Mouse (Mus musculus) ES-Bruce4 (cell line): Measurements from ENCODE around the gene Rab23. TPM values are rescaled to one million over a fixed set of nuclear protein-coding genes. Genes with fewer than 3 reads are reported as not detected.

Source experiments
- H3K27ac ChIP-seq: 2 replicates; pipeline ENCODE4 v1.5.1; 2012; ENCODE audit warnings: low read length, inconsistent platforms; ENCODE audit not compliant: insufficient read depth
- H3K27me3 ChIP-seq: 2 replicates; pipeline ENCODE4 v1.6.1; 2012; ENCODE audit warnings: mild to moderate bottlenecking, low read length, inconsistent platforms; ENCODE audit not compliant: control insufficient read depth, poor library complexity, insufficient read depth, severe bottlenecking
- H3K36me3 ChIP-seq: 2 replicates; pipeline ENCODE4 v1.6.1; 2012; ENCODE audit warnings: inconsistent platforms, mild to moderate bottlenecking, low read length, moderate library complexity; ENCODE audit not compliant: control insufficient read depth, poor library complexity, insufficient read depth, severe bottlenecking
- H3K4me1 ChIP-seq: one replicate; pipeline ENCODE4 v1.8.1; 2011; ENCODE audit warnings: low read length; ENCODE audit not compliant: control insufficient read depth, insufficient read depth
- H3K4me3 ChIP-seq: 2 replicates; pipeline ENCODE4 v1.5.1; 2011; ENCODE audit warnings: low read depth, mild to moderate bottlenecking, low read length
- H3K9ac ChIP-seq: 2 replicates; pipeline ENCODE4 v1.6.1; 2012; ENCODE audit warnings: low read depth, mild to moderate bottlenecking, inconsistent platforms; ENCODE audit not compliant: poor library complexity, severe bottlenecking
- H3K9me3 ChIP-seq: replicated peaks from 2 replicates; pipeline ENCODE4 v1.6.1; 2012; ENCODE audit warnings: mild to moderate bottlenecking, low read length, inconsistent platforms; ENCODE audit not compliant: control insufficient read depth, poor library complexity, insufficient read depth, severe bottlenecking
- CTCF ChIP-seq: IDR thresholded peaks from one replicate; pipeline ENCODE4 v1.8.1; 2011; ENCODE audit warnings: low read depth, low read length
- EP300 ChIP-seq: IDR thresholded peaks from 2 replicates; pipeline ENCODE4 v1.6.1; 2011; ENCODE audit warnings: low read depth, low read length; ENCODE audit not compliant: insufficient read depth
- POLR2A ChIP-seq: IDR thresholded peaks from one replicate; pipeline ENCODE4 v1.8.1; 2011; ENCODE audit warnings: low read length; ENCODE audit not compliant: insufficient read depth
- polyA plus RNA-seq: library from polyadenylated mRNA; stranded (reverse); fragments of >200 nt; gene quantifications from 2 replicates; pipeline ENCODE4 v1.2.4, GENCODE M21; 2011; ENCODE audit warnings: low read depth; ENCODE audit not compliant: missing spikeins, insufficient read depth, insufficient read length

Rab23 gene
- polyA plus RNA-seq, 1 experiment, result 43.6 TPM

- Histone ChIP-seq H3K4me3 (no peak overlapping the region), H3K27ac (no peak overlapping the region), H3K9me3 (peaks cover under 1% of the 10 kb centered on the region; the same call in 1 of the 2 replicates), H3K9ac (no peak overlapping the region), H3K36me3 (no peaks in the 10 kb centered on the region), H3K27me3 (no peaks in the 10 kb centered on the region), H3K4me1 (no peaks in the 10 kb centered on the region)
- TF ChIP-seq POLR2A (no peak), EP300 (no peak), CTCF (no peak)
These were observed 39.3 kb upstream of the Rab23 start for GRCm38 (mm10) chr1:33680435-33680834.

DNA sequence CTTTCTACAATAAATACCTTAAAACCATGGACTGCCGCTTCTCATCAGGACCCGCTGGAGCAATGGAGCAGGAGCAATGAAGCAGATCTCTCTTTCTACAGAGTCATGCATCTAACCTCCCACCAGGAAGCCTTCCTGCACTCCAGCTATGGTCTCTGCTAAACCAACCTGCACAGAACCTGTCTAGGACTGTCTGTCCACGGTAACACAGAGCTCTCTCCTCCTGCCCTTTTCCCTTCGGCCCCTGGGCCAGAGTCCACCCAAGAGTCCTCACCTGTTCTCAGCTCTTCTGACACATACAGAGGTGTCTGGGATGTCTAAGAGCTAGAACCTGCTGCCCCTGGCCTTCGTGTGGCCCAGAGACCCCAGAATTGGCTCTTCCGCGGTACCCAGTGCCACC, 38.8 kb upstream of the Rab23 start:
- TF ChIP-seq POLR2A (no peak), EP300 (no peak), CTCF (no peak)
- no peak overlapping the region for H3K9ac ChIP-seq
- H3K36me3 ChIP-seq, result no peaks in the 10 kb centered on the region
- no peaks in the 10 kb centered on the region for H3K27me3 ChIP-seq
- H3K4me1 ChIP-seq, result no peaks in the 10 kb centered on the region
- peaks cover 3% of the 10 kb centered on the region; the same call in 1 of the 2 replicates for H3K9me3 ChIP-seq
- H3K27ac ChIP-seq, result no peak overlapping the region
- no peak overlapping the region for H3K4me3 ChIP-seq

GRCm38 (mm10) chr1:33684459-33684858, 35.2 kb upstream of the Rab23 start:
- H3K27ac ChIP-seq, result no peak overlapping the region
- no peaks in the 10 kb centered on the region for H3K4me1 ChIP-seq
- no peaks in the 10 kb centered on the region for H3K27me3 ChIP-seq
- H3K36me3 ChIP-seq, result no peaks in the 10 kb centered on the region
- peak; percentile 20 for TF ChIP-seq CTCF
- no peak for TF ChIP-seq POLR2A
- no peak overlapping the region for H3K9ac ChIP-seq
- H3K4me3 ChIP-seq, result no peak overlapping the region
- peaks cover 3% of the 10 kb centered on the region; the same call in 1 of the 2 replicates for H3K9me3 ChIP-seq

GRCm38 (mm10) chr1:33688810-33689209, 30.9 kb upstream of the Rab23 start:
- H3K9ac ChIP-seq, result no peak overlapping the region
- H3K27ac ChIP-seq, result no peak overlapping the region
- no peaks in the 10 kb centered on the region for H3K4me1 ChIP-seq
- no peak overlapping the region for H3K4me3 ChIP-seq
- TF ChIP-seq EP300, result no peak
- peaks cover 3% of the 10 kb centered on the region; the same call in 1 of the 2 replicates for H3K9me3 ChIP-seq
- H3K27me3 ChIP-seq, result no peaks in the 10 kb centered on the region
- H3K36me3 ChIP-seq, result no peaks in the 10 kb centered on the region

- no peak overlapping the region for H3K9ac ChIP-seq
- no peaks in the 10 kb centered on the region for H3K27me3 ChIP-seq
- H3K27ac ChIP-seq, result no peak overlapping the region
- H3K4me3 ChIP-seq, result no peak overlapping the region
- H3K36me3 ChIP-seq, result no peaks in the 10 kb centered on the region
- peaks cover 3% of the 10 kb centered on the region; the same call in 1 of the 2 replicates for H3K9me3 ChIP-seq
- no peaks in the 10 kb centered on the region for H3K4me1 ChIP-seq
- no peak for TF ChIP-seq POLR2A
- TF ChIP-seq EP300, result no peak
- TF ChIP-seq CTCF, result no peak
These were observed 30.1 kb upstream of the Rab23 start for GRCm38 (mm10) chr1:33689446-33690086.

DNA sequence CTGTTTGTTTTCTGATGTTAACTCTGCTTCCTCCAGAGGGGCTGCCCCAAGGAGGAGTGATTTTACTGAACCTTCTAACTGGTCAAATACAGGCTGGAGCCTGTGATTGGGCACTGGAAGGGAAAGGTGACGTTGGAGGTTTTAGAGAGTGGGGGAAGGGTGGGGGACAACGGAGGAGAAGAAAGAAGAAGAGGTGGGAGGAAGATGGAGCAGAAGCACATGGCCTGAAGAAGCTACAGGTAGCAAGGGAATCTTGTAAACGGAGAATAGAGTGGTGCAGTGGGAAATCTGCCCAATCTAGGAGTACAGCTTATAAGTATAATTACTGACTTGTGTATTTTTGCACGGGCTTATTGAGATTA, 29.6 kb upstream of the Rab23 start:
- no peak overlapping the region for H3K9ac ChIP-seq
- peaks cover 3% of the 10 kb centered on the region; the same call in 1 of the 2 replicates for H3K9me3 ChIP-seq
- H3K36me3 ChIP-seq, result no peaks in the 10 kb centered on the region
- TF ChIP-seq CTCF (no peak), POLR2A (no peak), EP300 (no peak)
- H3K4me1 ChIP-seq, result no peaks in the 10 kb centered on the region
- H3K4me3 ChIP-seq, result no peak overlapping the region
- no peaks in the 10 kb centered on the region for H3K27me3 ChIP-seq
- no peak overlapping the region for H3K27ac ChIP-seq
